Mouse (Mus musculus) stomach, postnatal 0 days (tissue): ENCODE measurements around the gene Adh6a. TPM values are rescaled to one million over a fixed set of nuclear protein-coding genes. Genes with fewer than 3 reads are reported as not detected.
"Not testable (repeated sequence)": the region's sequence is repeated elsewhere in the genome, so short reads cannot be mapped to it uniquely, and the experiment has no call there.

Source experiments
- ATAC-seq: fragments of 200-750 bp; cut with Nextera tagmentation; 2 replicates; pipeline ENCODE4 v1.8.0; 2017; ENCODE audit not compliant: low FRiP score, low TSS enrichment
- DNase-seq: peaks from one replicate; pipeline ENCODE4 v3.0.0-alpha.2; 2016; ENCODE audit warnings: low spot score
- H3K27ac ChIP-seq: fragments of 300-500 bp; sonication (generic); replicated peaks from 2 replicates; pipeline ENCODE4 v1.5.1; 2014; ENCODE audit warnings: mild to moderate bottlenecking, control low read depth
- H3K27me3 ChIP-seq: fragments of 300-500 bp; sonication (generic); 2 replicates; pipeline ENCODE4 v1.6.1; 2014; ENCODE audit warnings: low read length; ENCODE audit not compliant: control insufficient read depth, insufficient read depth
- H3K36me3 ChIP-seq: fragments of 300-500 bp; sonication (generic); 2 replicates; pipeline ENCODE4 v1.6.1; 2014; ENCODE audit warnings: low read length, mixed read lengths; ENCODE audit not compliant: control insufficient read depth, insufficient read depth
- H3K4me1 ChIP-seq: fragments of 300-500 bp; sonication (generic); replicated peaks from 2 replicates; pipeline ENCODE4 v1.6.1; 2014; ENCODE audit warnings: antibody characterized with exemption; ENCODE audit not compliant: control insufficient read depth, insufficient read depth
- H3K4me2 ChIP-seq: fragments of 300-500 bp; sonication (generic); replicated peaks from 2 replicates; pipeline ENCODE4 v1.6.1; 2014; ENCODE audit warnings: low read depth, mild to moderate bottlenecking, control low read depth, moderate library complexity
- H3K4me3 ChIP-seq: fragments of 300-500 bp; sonication (generic); 2 replicates; pipeline ENCODE4 v1.5.1; 2014; ENCODE audit warnings: low read depth, low read length, control low read depth
- H3K9ac ChIP-seq: fragments of 300-500 bp; sonication (generic); 2 replicates; pipeline ENCODE4 v1.6.1; 2014; ENCODE audit warnings: mild to moderate bottlenecking, low read length, control low read depth, mixed read lengths
- H3K9me3 ChIP-seq: fragments of 300-500 bp; sonication (generic); 2 replicates; pipeline ENCODE4 v1.6.1; 2016; ENCODE audit warnings: low read length; ENCODE audit not compliant: control insufficient read depth
- CTCF ChIP-seq: IDR thresholded peaks from 2 replicates; pipeline ENCODE4 v1.5.1; 2016; ENCODE audit warnings: antibody characterized with exemption, low read depth, mild to moderate bottlenecking, moderate library complexity
- EP300 ChIP-seq: optimal IDR thresholded peaks from 2 replicates; pipeline ENCODE3; 2016; ENCODE audit warnings: antibody characterized with exemption
- WGBS: fragments of 180-500 bp; shearing (Covaris S2); extraction: QIAGEN DNeasy Blood & Tissue Kit; methylation state at CpG from one replicate; pipeline ENCODE4 v1.1.7; 2014; 5-methylcytosine and 5-hydroxymethylcytosine counted together
- polyA plus RNA-seq: library from polyadenylated mRNA; unstranded; fragments of >200 nt; fragmentation: Nextera tagmentation; extraction: Ambion mirVana; gene quantifications from 2 replicates; pipeline ENCODE4 v1.2.1, GENCODE M21; 2015

Adh6a gene
- polyA plus RNA-seq, 1 experiment from 2014 or later: 47.0 TPM

- no peak overlapping the region for H3K4me2 ChIP-seq
- no peaks in the 10 kb centered on the region for H3K27me3 ChIP-seq
- no peaks in the 10 kb centered on the region for H3K36me3 ChIP-seq
- TF ChIP-seq EP300 (no peak), CTCF (no peak)
- DNase-seq: no peak
- H3K27ac ChIP-seq: no peak overlapping the region
- no peak overlapping the region for H3K4me3 ChIP-seq
- ATAC-seq: no peak
- H3K4me1 ChIP-seq: no peaks in the 10 kb centered on the region
- 81% methylated on average over 11 of the region's 11 CpGs for WGBS
- H3K9me3 ChIP-seq: no peaks in the 10 kb centered on the region
- H3K9ac ChIP-seq: no peak overlapping the region
Measured at GRCm38 (mm10) chr3:138352012-138352809, 39.1 kb downstream of the Adh6a start.

- Histone ChIP-seq H3K27me3 (no peaks in the 10 kb centered on the region), H3K4me1 (no peaks in the 10 kb centered on the region), H3K9ac (no peak overlapping the region), H3K27ac (no peak overlapping the region), H3K4me3 (no peak overlapping the region), H3K9me3 (no peaks in the 10 kb centered on the region), H3K36me3 (no peaks in the 10 kb centered on the region), H3K4me2 (no peak overlapping the region)
- no peak for TF ChIP-seq CTCF
- TF ChIP-seq EP300: no peak
- WGBS: 82% methylated on average over 7 of the region's 7 CpGs
- DNase-seq: no peak
- ATAC-seq: no peak
Measured at GRCm38 (mm10) chr3:138358856-138359255, 45.8 kb downstream of the Adh6a start.

- H3K36me3 ChIP-seq: no peaks in the 10 kb centered on the region
- TF ChIP-seq CTCF (no peak), EP300 (no peak)
- H3K27me3 ChIP-seq: no peaks in the 10 kb centered on the region
- ATAC-seq (no peak), DNase-seq (no peak)
- H3K4me3 ChIP-seq: no peak overlapping the region
- H3K4me1 ChIP-seq: no peaks in the 10 kb centered on the region
- 59% methylated on average over 4 of the region's 4 CpGs for WGBS
- no peaks in the 10 kb centered on the region for H3K9me3 ChIP-seq
- no peak overlapping the region for H3K27ac ChIP-seq
- no peak overlapping the region for H3K4me2 ChIP-seq
- no peak overlapping the region for H3K9ac ChIP-seq
Measured at GRCm38 (mm10) chr3:138360721-138361120, 47.6 kb downstream of the Adh6a start.

GRCm38 (mm10) chr3:138362920-138363319 lies 49.8 kb downstream of the Adh6a start:
- no peak overlapping the region for H3K4me2 ChIP-seq
- no peak overlapping the region for H3K27ac ChIP-seq
- H3K9me3 ChIP-seq: no peaks in the 10 kb centered on the region
- TF ChIP-seq CTCF (no peak), EP300 (no peak)
- no peaks in the 10 kb centered on the region for H3K36me3 ChIP-seq
- H3K4me1 ChIP-seq: no peaks in the 10 kb centered on the region
- no peak for ATAC-seq
- WGBS: 78% methylated on average over 2 of the region's 2 CpGs
- no peak overlapping the region for H3K4me3 ChIP-seq
- DNase-seq: no peak
- no peak overlapping the region for H3K9ac ChIP-seq
- no peaks in the 10 kb centered on the region for H3K27me3 ChIP-seq

- H3K4me3 ChIP-seq: no peak overlapping the region
- no peak for ATAC-seq
- H3K27me3 ChIP-seq: no peaks in the 10 kb centered on the region
- H3K9ac ChIP-seq: no peak overlapping the region
- no peaks in the 10 kb centered on the region for H3K4me1 ChIP-seq
- H3K27ac ChIP-seq: no peak overlapping the region
- no peak overlapping the region for H3K4me2 ChIP-seq
- WGBS: 86% methylated on average over 2 of the region's 2 CpGs
- no peaks in the 10 kb centered on the region for H3K9me3 ChIP-seq
- DNase-seq: no peak
- TF ChIP-seq CTCF (no peak), EP300 (no peak)
- H3K36me3 ChIP-seq: no peaks in the 10 kb centered on the region
Measured at GRCm38 (mm10) chr3:138366181-138366580, 53.1 kb downstream of the Adh6a start.

- ATAC-seq (no peak), DNase-seq (no peak)
- Histone ChIP-seq H3K4me2 (no peak overlapping the region), H3K9ac (no peak overlapping the region), H3K27me3 (no peaks in the 10 kb centered on the region), H3K36me3 (no peaks in the 10 kb centered on the region), H3K4me1 (no peaks in the 10 kb centered on the region), H3K4me3 (no peak overlapping the region), H3K27ac (no peak overlapping the region), H3K9me3 (no peaks in the 10 kb centered on the region)
- 62% methylated on average over 1 of the region's 1 CpGs for WGBS
- TF ChIP-seq EP300 (no peak), CTCF (no peak)
Measured at GRCm38 (mm10) chr3:138369546-138369945, 56.5 kb downstream of the Adh6a start.

GRCm38 (mm10) chr3:138370289-138370688 lies 57.2 kb downstream of the Adh6a start:
- H3K4me3 ChIP-seq, DNase-seq, H3K36me3 ChIP-seq, H3K9ac ChIP-seq, ATAC-seq, H3K9me3 ChIP-seq, H3K27ac ChIP-seq, H3K27me3 ChIP-seq, H3K4me2 ChIP-seq, H3K4me1 ChIP-seq: not testable (repeated sequence)
- 53% methylated on average over 4 of the region's 4 CpGs for WGBS
